In genomic region chr3:53203656-53204055, GRCm38 (mm10) we compare ENCODE assay signal across 14 mouse cellular contexts.
A peak's percentile ranks its signal among the peaks of the same experiment; 100 is the strongest.
DNase-seq lines count a peak whose midpoint lies in the region; ATAC-seq lines count a peak whose summit lies in the region.
"Had no signal": no experiment of that assay in that cellular context is flagged by ENCODE, and none has a peak within 500 bp of the region (broad histone marks: within the 10 kb centered on the region; RNA-seq: fewer than 3 reads in every experiment).

No protein-coding gene starts in this region.

- H3K27ac ChIP-seq in heart, embryonic 14.5 days (replicated peaks in 1 of 2; ENCODE audit: control insufficient read depth in 1 of 2, insufficient read depth in 1 of 2, low read depth in 2 of 2, low read length in 2 of 2), result peak overlapping the region; percentile 40 to 58; a peak in 2 of 4 replicates
- H3K27ac ChIP-seq in neural tube, embryonic 13.5 days (replicated peaks), result 0 out of 2 replicates have a peak overlapping the region, but pooled peaks have one; percentile 68
- no peak overlapping the region for H3K27ac ChIP-seq in neural tube, embryonic 15.5 days (replicated peaks)
- H3K27ac ChIP-seq: embryonic facial prominence, embryonic 12.5 days; stomach, embryonic 15.5 days had no signal

- 44% methylated on average over 5 of the region's 5 CpGs for WGBS in heart, embryonic 14.5 days
- WGBS in neural tube, embryonic 13.5 days, result 50% methylated on average over 5 of the region's 5 CpGs
- 59% methylated on average over 5 of the region's 5 CpGs for WGBS in neural tube, embryonic 15.5 days

- no peaks in the 10 kb centered on the region for H3K27me3 ChIP-seq in heart, embryonic 14.5 days (ENCODE audit: control insufficient read depth, insufficient read depth, low read length)
- H3K27me3 ChIP-seq in neural tube, embryonic 13.5 days, result no peaks in the 10 kb centered on the region
- no peaks in the 10 kb centered on the region for H3K27me3 ChIP-seq in neural tube, embryonic 15.5 days (replicated peaks)
- H3K27me3 ChIP-seq: CH12.LX; embryonic facial prominence, embryonic 12.5 days; stomach, embryonic 15.5 days had no signal

- no peak overlapping the region for H3K4me3 ChIP-seq in heart, embryonic 14.5 days (ENCODE audit: control insufficient read depth in 1 of 2, insufficient read depth in 1 of 2, low read depth in 1 of 2, low read length in 2 of 2)
- H3K4me3 ChIP-seq in neural tube, embryonic 13.5 days, result no peak overlapping the region
- no peak overlapping the region for H3K4me3 ChIP-seq in neural tube, embryonic 15.5 days (replicated peaks)
- H3K4me3 ChIP-seq: embryonic facial prominence, embryonic 12.5 days; stomach, embryonic 15.5 days had no signal

- no peak for DNase-seq in heart, adult 8-10 months (ENCODE audit: low spot score)
- DNase-seq in cerebellum, postnatal 14 days, result peak; percentile 27 to 76
- DNase-seq in adrenal gland, postnatal 14 days, result no peak
- no peak for DNase-seq in urinary bladder, postnatal 36 days (ENCODE audit: low spot score in 2 of 2)
- DNase-seq: adrenal gland, adult 2 months; gastrocnemius, postnatal 10 days; kidney, postnatal 14 days; thymus, postnatal 25 days had no signal

- H3K9me3 ChIP-seq in heart, embryonic 14.5 days (ENCODE audit: control insufficient read depth, low read length), result no peaks in the 10 kb centered on the region
- H3K9me3 ChIP-seq in neural tube, embryonic 13.5 days, result no peaks in the 10 kb centered on the region
- H3K9me3 ChIP-seq in neural tube, embryonic 15.5 days (replicated peaks), result no peaks in the 10 kb centered on the region
- H3K9me3 ChIP-seq: embryonic facial prominence, embryonic 12.5 days; stomach, embryonic 15.5 days had no signal

- H3K36me3 ChIP-seq in heart, embryonic 14.5 days (ENCODE audit: control insufficient read depth, insufficient read depth, low read length), result no peaks in the 10 kb centered on the region
- no peaks in the 10 kb centered on the region for H3K36me3 ChIP-seq in neural tube, embryonic 13.5 days
- H3K36me3 ChIP-seq in neural tube, embryonic 15.5 days, result no peaks in the 10 kb centered on the region
- H3K36me3 ChIP-seq: embryonic facial prominence, embryonic 12.5 days; stomach, embryonic 15.5 days had no signal

- peaks cover 26 to 46% of the 10 kb centered on the region in 2 experiments for H3K4me1 ChIP-seq in heart, embryonic 14.5 days (ENCODE audit: control insufficient read depth in 2 of 2, insufficient read depth in 2 of 2, low read length in 2 of 2)
- peaks cover 67% of the 10 kb centered on the region for H3K4me1 ChIP-seq in neural tube, embryonic 13.5 days (replicated peaks)
- peaks cover 35% of the 10 kb centered on the region for H3K4me1 ChIP-seq in neural tube, embryonic 15.5 days

- peak overlapping the region; percentile 11; the same call in 1 of the 2 replicates for H3K4me2 ChIP-seq in heart, embryonic 14.5 days (ENCODE audit: low read length)
- H3K4me2 ChIP-seq in neural tube, embryonic 13.5 days, result no peak overlapping the region
- no peak overlapping the region for H3K4me2 ChIP-seq in neural tube, embryonic 15.5 days
- H3K4me2 ChIP-seq: embryonic facial prominence, embryonic 12.5 days; stomach, embryonic 15.5 days had no signal

- no peak overlapping the region for H3K9ac ChIP-seq in heart, embryonic 14.5 days (ENCODE audit: low read length)
- H3K9ac ChIP-seq in neural tube, embryonic 13.5 days, result no peak overlapping the region
- no peak overlapping the region for H3K9ac ChIP-seq in neural tube, embryonic 15.5 days (replicated peaks)
- H3K9ac ChIP-seq: embryonic facial prominence, embryonic 12.5 days; stomach, embryonic 15.5 days had no signal

- no peak for ATAC-seq in heart, embryonic 14.5 days (ENCODE audit: insufficient number of reproducible peaks, insufficient read depth, low FRiP score, low read depth)
- no peak for ATAC-seq in neural tube, embryonic 13.5 days (ENCODE audit: low read depth)
- ATAC-seq in neural tube, embryonic 15.5 days (ENCODE audit: low FRiP score), result no peak

Comparison
In these comparisons a context has a peak if more than half of its experiments do, and no peak if none do; other contexts are left out.
1. DNase-seq: peak in cerebellum, postnatal 14 days (2 of 2); none in heart, adult 8-10 months (single experiment), adrenal gland, postnatal 14 days (single experiment) and urinary bladder, postnatal 36 days (0 of 2).